Mouse (Mus musculus): ENCODE measurements at regions not wholly inside any gene's neighbourhood (a gene's known extent, or its start where the extent isn't known, plus 50 kb on each side); places are given as distances from the start of the nearest gene placed in this dataset.

DNA sequence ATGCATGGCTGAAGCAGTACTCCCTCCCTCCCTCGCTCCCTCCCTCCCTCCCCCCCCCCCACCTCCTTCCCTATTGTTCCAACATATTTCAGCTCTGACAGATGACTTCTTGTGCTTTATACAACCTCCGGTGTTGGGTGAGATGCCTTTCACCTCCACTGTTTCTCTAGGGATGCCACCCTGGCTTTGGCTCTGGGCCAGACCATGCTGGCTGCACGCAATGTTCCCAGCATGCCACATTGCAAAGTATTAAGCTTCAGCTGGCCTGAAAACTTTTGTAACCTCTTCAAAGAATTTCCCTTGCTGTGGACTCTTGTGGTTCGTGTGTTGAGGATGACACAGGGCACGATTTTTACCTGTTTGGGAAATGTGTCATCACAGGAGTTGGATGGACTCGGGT is 107.1 kb upstream of the Cd180 start:
- TF ChIP-seq CTCF (conservative IDR thresholded peaks at IDR 0.05; ENCODE audit: insufficient read depth, insufficient read length, low read depth, low read length): no peak
- TF ChIP-seq POLR2A (IDR thresholded peaks at IDR 0.05; ENCODE audit: low read depth, low read length): no peak
